Mouse (Mus musculus) thymus, postnatal 14 days (tissue): ENCODE measurements around the gene Smpd1.

Source experiments
- DNase-seq: peaks from one replicate; pipeline ENCODE4 v3.0.0; 2021

Gene Smpd1

DNA sequence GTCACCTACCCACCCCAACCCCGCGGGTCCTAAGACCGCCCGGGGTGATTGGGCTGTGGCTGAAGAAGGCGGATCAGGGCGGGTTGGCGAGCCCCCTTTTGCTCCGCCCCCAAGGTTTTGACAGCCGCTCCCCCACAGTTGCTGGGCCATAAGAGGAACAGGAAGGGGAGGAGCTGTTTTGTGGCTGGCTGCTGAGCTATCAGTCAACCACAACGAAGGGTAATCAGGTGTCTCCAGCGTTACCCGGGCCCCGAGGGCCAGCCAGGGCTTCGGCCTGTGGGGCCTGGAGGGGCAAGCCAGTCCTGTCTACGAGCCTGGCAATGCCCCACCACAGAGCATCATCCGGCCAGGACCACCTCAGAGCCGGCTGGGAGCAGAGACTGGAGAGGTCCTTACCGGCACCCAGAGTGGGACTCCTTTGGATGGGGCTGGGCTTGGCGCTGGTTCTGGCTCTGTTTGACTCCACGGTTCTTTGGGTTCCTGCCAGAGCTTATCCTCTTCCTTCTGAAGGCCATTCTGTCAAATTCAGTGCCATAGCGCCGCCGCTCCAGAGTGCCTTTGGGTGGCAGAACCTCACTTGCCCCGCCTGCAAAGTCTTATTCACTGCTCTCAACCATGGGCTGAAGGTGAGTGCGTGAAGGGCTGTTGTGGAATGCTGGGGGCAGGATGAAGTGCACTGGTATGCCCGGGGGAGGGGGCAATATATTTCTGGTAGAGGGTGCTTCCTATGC, at the start of gene Smpd1:
Gene Smpd1 (plus strand): TSS at position 149 of the 731 bp plus-strand sequence.
- peak; percentile 90 for DNase-seq

- DNase-seq, result no peak
These were observed 46.9 kb upstream of the Smpd1 start for GRCm38 (mm10) chr7:105507257-105507656.

- no peak for DNase-seq
These were observed 44.0 kb upstream of the Smpd1 start for GRCm38 (mm10) chr7:105510143-105510542.

DNA sequence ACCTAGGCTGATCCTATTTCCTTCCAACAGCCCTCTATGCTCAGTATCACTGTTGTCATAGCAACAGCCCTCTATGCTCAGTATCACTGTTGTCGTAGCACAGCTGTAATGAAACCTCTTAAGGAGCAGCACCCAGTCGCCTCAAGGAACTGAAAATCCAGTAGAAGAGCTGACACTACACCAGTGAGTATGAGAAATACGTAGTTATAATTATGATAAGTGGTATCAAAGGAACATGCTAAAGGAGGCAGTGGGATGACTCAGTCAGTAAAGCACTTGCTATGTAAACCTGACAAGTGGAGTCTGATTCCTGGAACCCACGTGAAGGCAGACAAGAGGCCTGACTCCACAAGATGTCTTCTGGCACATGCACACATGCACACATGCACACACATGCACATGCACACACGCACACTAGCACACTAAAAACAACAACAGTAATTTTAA, 40.3 kb upstream of the Smpd1 start:
- no peak for DNase-seq

DNA sequence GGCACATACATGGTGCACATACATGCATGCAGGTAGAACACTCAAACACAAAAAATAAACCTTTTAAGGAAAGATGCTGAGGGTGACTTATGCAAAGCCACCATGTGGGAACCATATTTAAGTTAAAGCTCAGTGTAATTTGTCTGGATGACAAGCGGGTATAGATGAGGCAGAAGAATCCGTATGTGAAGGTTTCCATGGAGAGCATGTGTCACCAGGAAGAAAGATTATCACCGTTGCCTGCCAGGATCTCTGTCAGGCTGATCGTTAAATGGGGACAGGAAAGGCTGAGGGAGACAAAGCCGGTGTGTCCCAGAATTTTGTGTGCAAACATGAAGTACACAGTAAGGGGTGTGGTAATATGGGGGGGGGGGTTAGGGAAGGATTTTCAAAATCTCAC, 39.6 kb upstream of the Smpd1 start:
- no peak for DNase-seq

GRCm38 (mm10) chr7:105515178-105515577, 39.0 kb upstream of the Smpd1 start:
- peak; percentile 62 for DNase-seq

GRCm38 (mm10) chr7:105516669-105517360, 37.3 kb upstream of the Smpd1 start:
- DNase-seq, result no peak

GRCm38 (mm10) chr7:105519336-105519735, 34.8 kb upstream of the Smpd1 start:
- no peak for DNase-seq

DNA sequence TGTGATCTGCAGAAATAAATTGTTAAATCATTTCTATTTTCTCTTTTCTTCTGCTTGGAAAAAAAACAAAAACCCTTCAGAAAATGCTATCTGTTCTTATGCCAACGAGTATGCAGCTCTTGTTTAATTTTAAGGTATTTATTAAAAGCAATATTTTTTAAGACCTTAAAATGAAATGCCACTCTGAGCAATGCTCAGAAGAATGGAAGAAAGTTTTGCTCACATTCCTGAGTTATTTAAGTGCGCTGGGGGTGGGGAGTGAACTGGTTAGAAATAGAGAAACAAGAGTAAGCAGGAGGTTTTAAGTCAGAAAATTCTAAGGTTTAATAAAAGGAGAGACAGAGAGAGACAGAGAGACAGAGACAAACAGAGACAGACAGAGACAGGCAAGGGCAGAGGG, 34.4 kb upstream of the Smpd1 start:
- DNase-seq, result no peak

GRCm38 (mm10) chr7:105520201-105520600, 34.0 kb upstream of the Smpd1 start:
- no peak for DNase-seq

DNA sequence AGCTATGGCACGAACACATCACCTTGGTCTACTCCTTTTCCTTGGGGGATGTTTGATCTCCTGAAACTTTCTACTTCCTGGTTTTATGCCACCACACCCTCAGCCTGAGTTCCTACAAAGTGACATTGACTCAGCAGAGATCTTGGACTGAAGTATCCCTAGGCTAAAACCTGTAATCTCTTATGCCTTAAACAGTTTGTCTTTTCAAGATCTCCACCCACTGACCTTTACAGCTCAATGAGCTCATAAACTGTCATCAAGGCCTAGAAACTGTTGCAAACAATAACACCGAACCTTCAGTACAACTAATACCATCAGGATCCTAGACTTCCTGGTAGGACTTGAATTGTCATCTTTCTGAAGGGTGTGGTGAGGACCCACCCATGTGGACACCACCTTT, 29.9 kb upstream of the Smpd1 start:
- DNase-seq, result no peak

DNA sequence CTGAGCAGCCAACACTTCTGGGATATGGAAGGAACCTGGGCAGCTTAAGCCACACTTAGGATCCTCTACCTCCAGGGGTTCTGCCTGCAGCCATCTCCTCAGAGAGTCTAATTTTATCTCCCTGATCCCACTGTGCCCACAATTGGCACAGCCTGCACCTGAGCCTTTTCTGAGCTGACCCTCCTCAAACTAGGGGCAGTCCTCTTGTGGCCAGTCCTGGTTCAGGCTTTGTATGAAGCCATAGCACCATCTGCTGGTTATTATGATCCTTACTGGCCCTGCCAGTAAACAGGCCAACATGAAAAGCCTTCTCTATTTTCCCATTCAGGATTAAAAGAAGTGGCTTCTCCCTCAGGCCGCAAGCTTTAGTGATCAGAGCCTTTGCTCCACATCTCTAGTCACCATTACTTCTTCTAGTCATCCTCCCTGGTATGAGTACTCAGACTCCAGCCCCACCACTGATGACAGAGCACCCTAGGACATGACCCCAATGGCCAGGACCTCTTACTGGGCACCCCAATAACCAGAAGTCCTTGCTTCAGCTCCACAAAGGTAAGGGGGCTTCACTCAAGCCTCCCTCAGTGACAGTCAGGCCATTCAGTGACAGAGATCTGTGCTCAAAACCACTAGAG, 26.7 kb upstream of the Smpd1 start:
- DNase-seq, result no peak

GRCm38 (mm10) chr7:105528094-105528493, 26.1 kb upstream of the Smpd1 start:
- no peak for DNase-seq

DNA sequence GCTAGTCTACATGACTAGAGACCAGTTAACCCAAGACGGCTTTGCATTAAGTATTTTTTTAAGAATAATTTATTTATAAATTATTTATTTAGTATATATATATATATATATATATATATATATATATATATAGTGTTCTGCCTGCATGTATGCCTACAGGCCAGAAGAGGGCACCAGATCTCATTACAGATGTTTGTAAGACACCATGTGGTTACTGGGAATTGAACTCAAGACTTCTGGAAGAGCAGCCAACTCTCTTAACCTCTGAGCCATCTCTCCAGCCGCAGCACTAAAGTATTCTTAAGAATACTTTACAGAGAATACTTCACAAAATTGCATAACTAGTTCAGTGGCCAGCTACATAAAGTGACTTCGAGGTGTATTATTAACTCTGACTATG, 20.0 kb upstream of the Smpd1 start:
- DNase-seq, result no peak

DNA sequence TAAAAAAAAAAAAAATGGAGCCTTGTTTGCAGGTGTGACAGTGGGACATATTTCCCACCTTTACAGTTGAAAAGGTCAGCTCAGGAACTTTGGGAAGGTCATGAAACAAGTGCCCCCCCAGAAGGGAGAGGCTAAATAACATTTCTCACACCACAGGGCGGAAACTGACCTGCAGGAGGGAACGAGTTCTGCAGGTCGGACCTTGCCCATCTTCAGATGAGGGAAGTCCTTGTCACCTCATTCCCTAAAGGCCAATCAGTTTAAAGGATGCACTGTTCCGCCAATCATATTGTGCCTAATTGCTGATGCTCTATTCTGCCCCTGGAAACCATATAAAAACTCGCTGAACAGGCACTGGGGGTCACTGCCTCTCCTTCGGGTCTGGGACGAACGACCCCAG, 8.2 kb upstream of the Smpd1 start:
- DNase-seq, result no peak

DNA sequence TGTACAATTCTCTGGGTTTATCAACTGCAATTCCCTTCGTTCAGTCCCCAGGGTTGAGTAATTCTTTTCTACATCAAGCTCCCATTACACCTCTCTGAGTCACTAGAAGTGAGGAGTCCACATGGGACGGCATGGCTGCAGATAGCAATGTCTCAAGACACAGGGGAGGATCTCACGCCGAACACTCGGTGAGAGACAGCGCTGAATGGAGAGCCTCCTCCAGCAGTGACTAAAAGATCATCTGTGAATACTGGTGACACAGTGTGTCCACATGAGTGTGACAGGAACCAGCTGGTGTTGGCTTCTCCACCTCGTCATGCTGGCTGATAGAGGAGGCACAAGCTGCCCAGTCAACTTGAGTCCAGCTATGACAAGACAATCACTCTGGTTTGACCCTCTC, 6.2 kb upstream of the Smpd1 start:
- DNase-seq, result no peak

- no peak for DNase-seq
These were observed 5.1 kb upstream of the Smpd1 start for GRCm38 (mm10) chr7:105549035-105549434.

DNA sequence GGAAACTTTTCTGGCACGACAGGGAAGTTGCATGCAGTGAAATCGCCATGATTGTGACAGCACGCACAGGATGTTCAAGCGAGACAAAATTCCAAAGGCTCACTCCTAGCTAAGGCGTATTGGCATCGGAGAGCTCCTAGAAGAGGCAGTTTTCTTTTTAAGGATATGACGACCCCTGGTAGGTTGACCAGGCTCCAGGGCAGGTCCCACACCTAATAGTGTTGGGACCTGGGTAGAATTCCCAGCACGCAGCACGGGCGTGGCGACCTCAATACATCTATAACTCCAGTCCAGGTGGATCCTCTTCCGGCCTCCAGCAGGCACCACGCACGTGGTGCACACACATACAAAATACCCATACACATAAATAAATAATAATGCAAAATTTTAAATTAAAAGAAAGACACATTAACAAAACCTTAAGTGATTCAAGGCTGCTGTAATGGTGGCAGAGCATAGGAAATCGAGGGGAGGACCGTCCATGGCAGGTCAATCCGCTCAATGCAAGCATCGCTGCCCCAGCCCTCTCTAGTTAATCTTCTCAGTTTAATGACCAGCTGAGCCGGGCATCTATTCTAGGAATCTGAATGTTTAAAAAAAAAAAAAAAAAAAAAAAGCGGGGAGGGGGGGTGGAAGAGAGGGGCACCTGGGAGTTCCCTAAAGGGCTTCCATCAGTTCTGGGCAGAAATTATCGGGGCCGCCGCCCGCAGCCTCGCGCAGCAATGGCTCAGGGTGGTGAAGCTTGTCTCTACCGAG, 526 bp upstream of the Smpd1 start:
- no peak for DNase-seq

GRCm38 (mm10) chr7:105555571-105555970, 1.4 kb downstream of the Smpd1 start:
- DNase-seq, result peak; percentile 14

GRCm38 (mm10) chr7:105556406-105556805, 2.2 kb downstream of the Smpd1 start:
- DNase-seq, result no peak

DNA sequence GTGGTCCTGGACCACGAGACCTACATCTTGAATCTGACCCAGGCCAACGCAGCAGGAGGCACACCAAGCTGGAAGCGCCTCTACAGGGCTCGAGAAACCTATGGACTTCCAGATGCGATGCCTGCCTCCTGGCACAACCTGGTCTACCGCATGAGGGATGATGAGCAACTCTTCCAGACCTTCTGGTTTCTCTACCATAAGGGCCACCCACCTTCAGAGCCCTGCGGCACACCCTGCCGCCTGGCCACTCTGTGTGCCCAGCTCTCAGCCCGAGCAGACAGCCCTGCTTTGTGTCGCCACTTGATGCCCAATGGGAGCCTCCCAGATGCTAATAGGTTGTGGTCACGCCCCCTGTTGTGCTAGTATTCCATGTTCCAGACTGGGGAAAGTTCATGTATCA, 3.5 kb downstream of the Smpd1 start:
- no peak for DNase-seq

GRCm38 (mm10) chr7:105559016-105559415, 4.9 kb downstream of the Smpd1 start:
- DNase-seq, result peak; percentile 30

GRCm38 (mm10) chr7:105562317-105562716, 8.2 kb downstream of the Smpd1 start:
- DNase-seq, result no peak
